Mouse (Mus musculus) lung, postnatal 0 days (tissue): ENCODE data around the gene H2-Q10.

Source experiments
- CTCF ChIP-seq: IDR thresholded peaks from 2 replicates; pipeline ENCODE4 v1.5.1; 2016; ENCODE audit warnings: antibody characterized with exemption, mild to moderate bottlenecking
- EP300 ChIP-seq: IDR thresholded peaks from 2 replicates; pipeline ENCODE4 v1.6.1; 2016; ENCODE audit warnings: antibody characterized with exemption, mild to moderate bottlenecking, control low read depth

- no peak for TF ChIP-seq CTCF
- TF ChIP-seq EP300, result no peak
Measured at GRCm38 (mm10) chr17:35469842-35470751, at the start of gene H2-Q10.
